18 mouse cellular contexts compared by ENCODE assay signal in the genomic region with DNA sequence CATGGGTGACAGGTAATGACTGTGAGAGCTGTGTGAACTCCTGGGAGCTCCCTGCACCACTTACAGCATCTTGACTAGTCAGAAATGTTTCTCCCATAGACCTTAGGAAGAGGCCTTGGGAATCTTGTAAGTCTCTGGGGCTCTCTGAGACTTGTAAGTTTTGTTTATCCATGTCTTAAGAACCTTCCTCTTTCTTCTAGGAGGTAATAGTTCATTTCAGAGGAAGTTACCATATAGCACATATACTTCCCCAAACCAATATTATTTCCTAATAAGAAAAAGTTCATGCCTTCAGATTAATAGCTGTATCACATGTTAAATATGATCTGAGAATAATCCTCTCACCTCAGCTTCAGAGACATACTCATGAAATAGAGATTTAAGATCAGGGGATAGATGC. TPM values are rescaled to one million over a fixed set of nuclear protein-coding genes. Genes with fewer than 3 reads are reported as not detected.
"Had no signal": no experiment of that assay in that cellular context is flagged by ENCODE, and none has a peak within 500 bp of the region (broad histone marks: within the 10 kb centered on the region; RNA-seq: fewer than 3 reads in every experiment).

No protein-coding gene starts in this region.

- H3K27ac ChIP-seq: liver, embryonic 14.5 days; midbrain, embryonic 10.5 days; midbrain, embryonic 13.5 days; neural tube, embryonic 12.5 days; stomach, embryonic 15.5 days; stomach, postnatal 0 days had no signal

- H3K36me3 ChIP-seq: midbrain, embryonic 10.5 days; midbrain, embryonic 13.5 days; neural tube, embryonic 12.5 days; stomach, embryonic 15.5 days had no signal

- H3K27me3 ChIP-seq: midbrain, embryonic 13.5 days; neural tube, embryonic 12.5 days; stomach, embryonic 15.5 days had no signal

- H3K4me1 ChIP-seq: midbrain, embryonic 10.5 days; midbrain, embryonic 13.5 days; neural tube, embryonic 12.5 days; stomach, embryonic 15.5 days had no signal

- H3K4me2 ChIP-seq: liver, embryonic 11.5 days; lung, embryonic 14.5 days; midbrain, embryonic 13.5 days; neural tube, embryonic 12.5 days; stomach, embryonic 15.5 days had no signal

- H3K9ac ChIP-seq: liver, embryonic 14.5 days; lung, embryonic 14.5 days; midbrain, embryonic 13.5 days; neural tube, embryonic 12.5 days; stomach, embryonic 15.5 days had no signal

- DNase-seq: lung, adult 18-20 months; lung, embryonic 14.5 days; lung, postnatal 4 days; right cerebral cortex, postnatal 14 days; thymus, adult 2 months; thymus, postnatal 25 days; thymus, postnatal 4 days had no signal

- H3K4me3 ChIP-seq: midbrain, embryonic 10.5 days; midbrain, embryonic 13.5 days; neural tube, embryonic 12.5 days; stomach, embryonic 15.5 days had no signal

- H3K9me3 ChIP-seq: neural tube, embryonic 12.5 days; stomach, embryonic 15.5 days had no signal

- ATAC-seq: midbrain, embryonic 13.5 days; midbrain, embryonic 16.5 days had no signal

RNA-seq across cellular contexts. Expression of a gene that starts 57.7 kb away (rescaled TPM):
- total RNA-seq: megakaryocyte progenitor cell, adult 5-6 weeks; megakaryocyte-erythroid progenitor cell, adult 5-6 weeks; neutrophil, adult 5-6 weeks had no signal
